Mouse (Mus musculus) MN1 (cell line): ENCODE measurements around the gene Hpd.

Experiments
- DNase-seq: peaks from one replicate; pipeline ENCODE4 v3.0.0-alpha.2; 2016; ENCODE audit warnings: low spot score

Hpd gene

DNA sequence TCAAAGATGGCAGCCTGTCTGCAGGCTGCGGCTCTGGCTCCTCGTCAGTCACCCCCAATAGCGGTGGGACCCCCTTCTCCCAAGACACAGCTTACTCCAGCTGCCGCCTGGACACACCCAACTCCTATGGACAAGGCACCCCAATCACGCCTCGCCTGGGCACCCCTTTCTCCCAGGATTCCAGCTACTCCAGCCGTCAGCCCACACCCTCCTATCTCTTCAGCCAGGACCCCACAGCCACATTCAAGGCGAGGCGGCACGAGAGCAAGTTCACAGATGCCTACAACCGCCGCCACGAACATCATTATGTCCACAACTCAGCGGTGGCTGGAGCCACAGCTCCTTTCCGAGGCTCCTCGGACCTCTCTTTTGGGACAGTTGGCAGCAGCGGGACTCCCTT lies 35.0 kb downstream of the Hpd start:
- no peak for DNase-seq

DNA sequence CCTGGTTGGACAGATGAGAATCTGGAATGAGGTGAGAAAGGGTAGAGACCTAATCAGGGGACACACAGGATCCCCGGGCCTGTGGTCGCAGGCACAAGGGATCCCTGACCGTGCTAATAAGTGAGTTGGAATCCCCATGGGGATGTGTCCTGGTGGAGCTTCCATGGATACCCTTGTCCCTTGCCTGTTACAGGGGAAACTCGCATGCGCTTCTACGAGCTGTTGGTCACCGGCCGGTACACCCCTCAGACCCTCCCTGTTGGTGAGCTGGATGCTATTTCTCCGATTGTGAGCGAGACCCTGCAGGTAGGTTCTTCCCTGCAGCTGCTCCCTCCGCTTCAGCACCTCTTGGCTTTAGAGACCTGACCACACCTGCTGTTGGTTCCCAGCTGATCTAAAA lies 36.2 kb downstream of the Hpd start:
- no peak for DNase-seq

DNA sequence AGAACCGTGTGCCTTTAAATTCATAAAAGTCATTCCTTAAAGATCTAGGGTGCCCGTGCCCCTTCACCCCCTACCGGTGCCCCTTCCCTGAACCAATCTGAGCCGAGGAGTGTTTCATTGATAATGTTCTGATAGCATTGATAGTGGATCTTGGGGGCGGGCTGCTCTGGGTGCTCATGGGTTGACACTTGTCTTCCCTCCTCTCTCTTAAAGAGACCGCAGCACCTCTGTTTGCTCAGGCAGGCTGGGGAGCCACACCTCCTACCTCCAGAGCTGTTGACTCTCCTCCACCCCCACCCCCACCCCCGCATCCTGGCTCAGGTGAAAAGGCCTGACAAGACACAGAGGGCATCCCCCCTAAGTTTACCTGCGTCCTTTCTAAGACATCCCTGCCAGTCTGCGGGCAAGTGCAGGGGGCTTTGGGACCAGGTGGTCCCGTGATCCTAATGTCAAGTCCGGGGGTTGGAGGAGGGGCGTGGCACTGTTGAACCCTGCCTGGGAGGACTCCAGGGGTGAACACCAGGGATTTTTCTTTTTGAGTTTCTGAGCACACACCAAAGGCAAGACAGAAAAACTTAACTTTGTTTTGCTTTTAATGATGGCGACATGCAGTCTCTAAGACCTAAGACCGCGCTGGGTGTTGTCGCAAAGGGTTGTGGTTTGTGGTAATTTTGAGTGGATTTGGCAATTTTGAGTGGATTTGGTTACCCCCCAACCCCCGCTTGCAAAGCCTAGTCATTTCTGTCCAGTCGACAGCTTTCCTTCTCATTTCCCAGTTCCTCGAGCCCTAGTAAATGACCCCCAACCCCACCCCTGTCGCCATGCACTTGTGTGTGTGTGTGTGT lies 37.6 kb downstream of the Hpd start:
- DNase-seq = no peak

DNA sequence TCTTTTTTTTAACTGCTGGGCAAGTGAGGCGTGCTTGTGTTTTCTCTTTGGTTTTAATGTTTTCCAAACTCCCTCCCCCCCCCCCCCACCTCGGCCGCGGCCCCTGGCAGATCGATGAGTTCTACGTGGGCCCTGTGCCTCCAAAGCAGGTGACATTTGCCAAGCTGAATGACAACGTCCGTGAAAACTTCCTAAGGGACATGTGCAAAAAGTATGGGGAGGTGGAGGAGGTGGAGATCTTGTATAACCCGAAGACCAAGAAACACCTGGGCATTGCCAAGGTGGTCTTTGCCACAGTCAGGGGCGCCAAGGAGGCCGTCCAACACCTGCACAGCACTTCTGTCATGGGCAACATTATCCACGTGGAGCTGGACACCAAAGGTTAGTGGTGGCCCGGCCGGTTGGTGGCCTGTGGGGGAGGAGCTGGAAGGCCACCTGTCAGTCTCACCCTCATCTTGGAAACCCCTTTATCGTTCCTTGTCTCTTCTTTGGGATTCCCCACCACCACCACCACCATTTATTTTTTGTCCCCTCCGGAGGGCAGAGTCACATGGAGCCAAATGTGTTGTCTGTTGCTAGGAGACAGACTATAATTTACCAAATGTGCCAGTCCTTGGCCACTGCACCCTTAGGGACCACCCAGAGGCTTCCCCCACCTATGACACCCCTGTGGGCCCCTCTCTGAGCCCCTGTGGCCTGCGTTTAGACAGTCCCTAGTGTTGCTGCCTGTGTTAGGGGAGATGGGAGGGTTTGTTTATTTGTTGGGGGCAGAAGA lies 38.4 kb downstream of the Hpd start:
- DNase-seq = no peak

DNA sequence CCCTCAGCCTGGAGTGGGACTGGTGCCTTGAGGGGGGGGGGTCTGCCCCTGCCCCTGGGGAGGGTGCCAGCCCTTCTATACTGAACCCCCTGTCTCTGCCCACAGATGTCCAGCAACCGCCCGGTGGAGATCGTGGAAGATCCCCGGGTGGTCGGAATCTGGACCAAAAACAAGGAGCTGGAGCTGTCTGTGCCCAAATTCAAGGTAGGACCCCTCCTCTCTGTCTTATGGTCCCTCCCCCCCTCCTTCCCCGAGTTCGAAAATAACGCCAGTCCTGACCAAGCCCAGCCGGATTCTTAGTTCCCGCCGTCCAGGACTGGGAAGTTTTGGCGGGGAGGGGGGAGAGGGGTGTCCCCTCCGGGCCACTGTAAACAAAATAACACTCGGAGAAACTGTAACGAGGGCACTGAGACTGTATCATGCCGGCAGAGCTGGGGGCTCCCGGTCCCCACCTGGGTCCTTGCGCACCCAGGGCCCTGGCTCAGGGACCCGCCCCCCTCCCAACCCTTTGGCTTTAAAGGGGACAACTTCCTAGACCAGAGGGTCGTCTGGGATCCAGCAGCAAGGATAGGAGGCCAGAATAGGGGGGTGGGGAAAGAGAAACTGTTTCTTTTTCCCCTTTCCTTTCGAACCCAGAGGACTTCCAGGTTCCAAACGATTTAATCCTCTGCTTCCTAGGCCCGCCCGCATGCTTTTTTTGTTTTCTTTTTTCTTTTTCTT lies 39.1 kb downstream of the Hpd start:
- peak; percentile 67 for DNase-seq

DNA sequence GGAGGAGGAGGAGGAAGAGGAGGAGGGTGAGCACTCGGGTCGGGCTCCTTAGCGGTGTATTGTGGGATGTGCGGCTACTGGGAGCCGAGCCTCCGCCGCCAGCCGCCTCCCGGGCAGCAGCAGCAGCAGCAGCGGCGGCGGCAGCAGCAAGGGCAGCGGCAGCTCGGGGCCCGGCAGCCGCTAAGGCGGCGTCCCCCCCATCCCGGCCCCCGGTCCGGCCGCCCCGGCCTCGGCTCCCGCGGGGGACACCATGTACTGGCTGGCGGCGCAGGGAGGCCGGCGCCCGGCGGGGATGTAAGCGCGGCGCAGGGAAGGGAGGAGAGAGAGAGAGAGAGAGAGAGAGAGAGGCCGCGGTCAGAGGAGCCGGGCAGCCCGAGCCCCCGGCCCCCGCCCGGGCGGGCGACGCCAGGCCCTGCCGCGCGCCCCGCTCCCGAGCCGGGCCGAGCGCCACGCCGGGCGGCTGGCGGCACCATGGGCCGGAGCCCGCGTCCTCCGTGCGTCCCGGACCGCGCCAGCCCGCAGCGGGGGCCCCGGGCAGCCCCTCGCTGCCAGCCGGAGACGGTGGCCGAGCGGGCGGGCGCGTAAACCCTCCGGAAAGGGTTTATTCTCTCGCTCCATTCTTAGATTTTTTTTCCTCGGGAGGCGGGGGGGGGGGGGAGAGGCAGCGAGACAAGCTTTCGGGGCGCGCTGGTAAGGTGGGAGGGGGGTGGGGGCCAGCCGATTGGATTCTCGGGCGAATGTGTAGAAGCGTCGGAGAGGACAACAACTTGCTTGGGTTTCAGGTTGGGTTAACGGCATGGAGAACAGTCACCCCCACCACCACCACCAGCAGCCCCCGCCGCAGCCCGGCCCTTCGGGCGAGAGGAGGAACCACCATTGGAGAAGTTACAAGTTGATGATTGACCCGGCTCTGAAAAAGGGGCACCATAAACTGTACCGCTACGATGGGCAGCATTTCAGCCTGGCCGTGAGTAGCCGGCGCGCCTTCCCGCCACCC lies 40.1 kb downstream of the Hpd start, which contains the start of gene Setd1b:
Setd1b (plus strand) TSS at position 33 of the 997 bp plus-strand sequence.
- DNase-seq = peak; percentile 40

DNA sequence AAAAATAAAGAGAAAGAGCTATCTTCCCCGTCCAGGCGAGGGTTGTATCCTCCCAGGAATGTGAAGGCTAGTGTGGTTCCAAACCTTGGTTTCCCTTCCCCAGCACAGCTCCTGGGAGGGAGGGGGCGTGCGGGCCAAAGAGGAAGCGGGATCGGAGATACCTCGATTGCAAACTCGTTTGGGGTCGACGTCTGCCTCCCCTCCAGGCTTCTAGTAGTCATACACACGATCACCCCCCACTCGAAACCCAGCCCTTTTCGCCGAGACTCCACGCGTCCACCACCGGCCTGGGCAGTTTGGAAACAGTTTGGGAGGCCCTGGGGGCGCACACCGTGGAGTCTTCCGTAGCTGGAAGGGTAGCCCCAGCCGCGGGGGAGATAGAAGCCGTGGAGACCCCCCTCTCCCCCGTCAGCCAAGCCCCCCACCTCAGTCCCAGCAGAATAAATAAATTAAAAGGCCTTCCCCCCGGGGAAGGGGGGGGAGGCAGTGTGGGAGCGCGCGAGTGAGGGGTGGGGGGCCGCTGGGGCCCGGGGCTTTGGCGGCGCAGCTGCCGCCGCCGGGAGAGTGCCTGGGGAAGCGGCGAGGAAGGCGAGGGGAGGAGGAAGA lies 40.9 kb downstream of the Hpd start:
- peak; percentile 40 for DNase-seq

DNA sequence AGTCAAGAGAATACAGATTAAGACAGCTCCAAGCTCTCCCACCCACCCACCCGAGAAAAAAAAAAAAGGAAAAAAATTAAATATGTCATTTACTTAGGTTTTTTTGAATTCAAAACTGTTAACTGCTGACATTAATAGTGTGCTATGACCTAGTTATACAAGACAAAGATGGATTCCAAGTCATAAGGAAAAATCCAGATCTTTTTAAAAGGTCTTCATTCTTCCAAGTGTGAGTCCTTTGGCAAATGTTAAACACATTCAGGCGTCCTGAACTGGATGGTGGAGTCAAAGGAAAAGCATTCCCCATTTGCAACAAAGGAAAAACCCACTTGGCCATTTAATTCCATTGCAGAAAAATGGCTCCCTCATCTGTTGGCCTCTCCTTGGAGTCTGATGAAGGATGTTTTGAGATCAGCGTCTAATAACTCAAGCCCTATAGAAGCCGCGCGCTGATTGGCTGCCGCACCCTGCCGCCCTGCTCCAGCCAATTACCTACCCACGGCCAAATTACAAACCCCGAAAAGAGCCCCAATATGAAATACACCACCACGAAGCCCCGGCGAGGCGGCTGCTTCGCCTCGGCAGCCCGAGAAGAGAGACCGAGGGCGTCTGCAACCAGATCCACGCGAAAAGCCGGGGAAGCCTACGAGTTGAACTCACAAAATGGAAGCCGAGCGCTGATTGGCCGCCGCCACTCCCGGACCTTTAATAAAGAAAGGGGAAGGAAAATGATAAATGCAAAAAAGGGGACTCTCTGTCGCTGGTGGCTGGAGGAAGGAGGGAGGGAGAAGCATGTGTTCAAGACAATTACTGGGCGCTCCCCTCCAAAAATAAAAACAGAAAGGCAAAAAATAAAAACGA lies 41.6 kb downstream of the Hpd start:
- DNase-seq = peak; percentile 82

DNA sequence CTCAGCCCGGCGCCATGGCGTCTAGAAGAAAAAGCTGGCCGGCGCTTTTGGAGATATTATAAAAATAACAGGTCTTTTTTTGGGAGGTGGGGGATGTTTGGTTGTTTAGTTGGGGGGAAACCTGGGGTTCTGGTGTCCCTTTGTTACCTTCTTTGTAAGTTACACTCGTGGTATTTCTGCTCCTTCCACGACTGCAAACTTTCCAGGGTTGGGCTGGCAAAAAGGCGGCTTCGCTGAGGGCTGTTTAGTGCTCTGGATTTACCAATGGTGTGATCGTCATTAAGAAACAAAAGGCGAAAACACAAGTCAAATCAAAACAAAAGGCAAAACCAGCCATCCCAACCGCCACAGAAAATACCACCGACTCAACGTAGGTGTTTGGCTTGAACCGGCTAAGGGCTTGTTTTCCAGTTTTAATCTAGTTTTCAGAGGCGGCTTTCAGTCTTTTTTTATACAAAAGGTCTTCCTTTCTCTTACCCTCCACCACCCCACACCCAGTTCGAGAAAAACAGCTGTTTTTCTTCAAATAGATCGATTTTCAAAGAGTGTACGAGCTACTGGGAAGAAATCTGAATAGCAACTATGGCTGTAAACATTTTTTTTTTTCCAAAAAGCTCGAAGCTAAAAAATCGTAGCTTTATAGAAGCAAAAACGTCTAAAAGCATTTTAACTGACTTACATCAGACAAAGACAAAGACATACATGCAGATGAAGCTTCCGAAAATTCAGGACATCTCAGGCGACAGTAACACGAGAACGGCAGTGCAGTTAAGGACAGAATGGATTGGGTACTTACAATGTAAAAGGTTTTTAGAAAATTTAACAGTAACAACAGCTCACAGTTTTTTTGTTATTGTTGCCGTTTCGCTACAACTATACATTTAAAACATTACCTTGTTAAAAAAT lies 42.6 kb downstream of the Hpd start:
- DNase-seq = no peak

DNA sequence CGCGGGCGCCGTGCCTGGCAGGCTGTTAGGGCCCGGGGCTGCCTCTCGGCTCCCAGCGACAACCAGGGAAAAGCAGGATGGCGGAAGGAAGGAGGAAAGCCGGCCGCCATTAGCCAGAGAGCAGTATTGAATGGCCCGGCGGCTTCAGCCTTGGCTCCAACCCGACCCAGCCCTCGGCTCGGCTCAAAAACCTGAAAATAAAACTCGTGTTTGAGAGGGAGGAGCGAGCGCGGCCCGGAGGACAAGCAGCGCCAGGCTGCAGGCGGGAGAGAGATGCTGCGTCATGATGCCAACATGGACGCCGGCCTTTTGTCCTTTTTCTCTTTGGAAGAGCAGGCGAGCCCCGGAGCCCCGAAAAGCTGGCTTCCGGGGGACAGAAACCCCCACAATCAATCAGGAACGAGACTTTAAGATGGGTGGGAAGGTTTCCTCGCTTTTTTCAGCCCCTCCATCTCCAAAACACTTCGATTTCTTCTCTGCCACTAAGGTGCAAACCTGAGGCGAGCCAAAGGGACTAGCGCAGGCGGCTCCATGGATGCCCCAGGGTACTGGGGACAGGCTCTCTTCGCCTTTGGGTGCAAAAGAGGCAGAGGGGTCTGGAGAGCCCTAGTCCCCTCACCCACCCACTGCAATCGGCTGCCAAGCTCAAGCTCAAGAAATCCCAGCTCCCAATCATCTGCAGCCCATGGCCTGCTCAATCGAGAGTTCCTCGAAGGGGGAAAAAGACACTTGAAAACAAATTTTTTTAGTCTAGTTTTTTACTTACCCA lies 43.4 kb downstream of the Hpd start:
- peak; percentile 67 for DNase-seq

DNA sequence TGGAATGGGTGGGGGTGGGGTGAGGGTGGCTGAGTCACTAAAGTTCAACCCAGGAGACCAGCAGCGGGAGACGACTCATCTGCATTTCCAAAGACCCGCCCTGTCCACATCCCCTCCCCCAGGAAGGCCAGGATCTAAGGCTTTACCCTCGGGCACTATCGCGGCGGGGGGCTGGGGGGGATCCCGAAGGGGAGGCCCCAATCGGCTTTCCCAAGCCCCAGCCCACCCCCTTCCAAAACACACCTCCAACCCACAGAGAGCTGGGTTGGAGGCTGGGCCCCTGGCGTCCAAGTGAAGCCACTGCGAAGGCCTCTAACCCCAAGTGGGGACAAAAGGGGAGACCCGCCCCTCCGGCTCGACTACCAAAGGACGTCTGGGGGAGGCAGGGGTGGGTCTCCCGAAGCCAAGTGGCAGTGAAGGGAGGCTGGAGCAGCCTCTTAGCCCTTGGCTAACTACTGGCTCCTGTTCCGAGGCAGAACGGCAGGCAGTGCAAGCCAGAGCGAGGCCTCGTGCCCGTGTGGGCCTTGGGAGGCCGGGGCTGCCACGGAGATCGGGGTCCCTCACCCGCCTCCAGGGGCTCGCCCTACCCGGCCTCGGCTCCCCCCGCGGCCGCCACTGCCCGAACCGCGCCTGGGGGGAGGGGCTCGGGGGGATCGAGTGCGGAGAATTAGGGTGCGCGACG lies 44.2 kb downstream of the Hpd start:
- peak; percentile 65 for DNase-seq

DNA sequence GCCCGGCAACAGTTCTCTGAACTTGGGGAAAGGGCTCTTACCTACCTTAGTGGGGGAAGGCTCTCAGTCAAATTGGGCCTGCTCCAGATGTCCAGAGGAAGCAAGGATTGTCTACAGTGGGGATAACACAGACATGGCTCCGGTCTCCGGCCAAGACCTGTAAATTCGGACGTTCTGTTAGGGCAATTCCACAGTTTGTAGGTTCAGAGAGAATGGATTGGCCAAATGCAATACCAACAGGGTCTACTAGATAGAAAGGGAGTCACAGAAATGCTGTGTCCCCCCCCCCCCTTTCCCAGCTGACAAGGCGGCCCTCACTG lies 44.7 kb downstream of the Hpd start:
- DNase-seq = peak; percentile 45

DNA sequence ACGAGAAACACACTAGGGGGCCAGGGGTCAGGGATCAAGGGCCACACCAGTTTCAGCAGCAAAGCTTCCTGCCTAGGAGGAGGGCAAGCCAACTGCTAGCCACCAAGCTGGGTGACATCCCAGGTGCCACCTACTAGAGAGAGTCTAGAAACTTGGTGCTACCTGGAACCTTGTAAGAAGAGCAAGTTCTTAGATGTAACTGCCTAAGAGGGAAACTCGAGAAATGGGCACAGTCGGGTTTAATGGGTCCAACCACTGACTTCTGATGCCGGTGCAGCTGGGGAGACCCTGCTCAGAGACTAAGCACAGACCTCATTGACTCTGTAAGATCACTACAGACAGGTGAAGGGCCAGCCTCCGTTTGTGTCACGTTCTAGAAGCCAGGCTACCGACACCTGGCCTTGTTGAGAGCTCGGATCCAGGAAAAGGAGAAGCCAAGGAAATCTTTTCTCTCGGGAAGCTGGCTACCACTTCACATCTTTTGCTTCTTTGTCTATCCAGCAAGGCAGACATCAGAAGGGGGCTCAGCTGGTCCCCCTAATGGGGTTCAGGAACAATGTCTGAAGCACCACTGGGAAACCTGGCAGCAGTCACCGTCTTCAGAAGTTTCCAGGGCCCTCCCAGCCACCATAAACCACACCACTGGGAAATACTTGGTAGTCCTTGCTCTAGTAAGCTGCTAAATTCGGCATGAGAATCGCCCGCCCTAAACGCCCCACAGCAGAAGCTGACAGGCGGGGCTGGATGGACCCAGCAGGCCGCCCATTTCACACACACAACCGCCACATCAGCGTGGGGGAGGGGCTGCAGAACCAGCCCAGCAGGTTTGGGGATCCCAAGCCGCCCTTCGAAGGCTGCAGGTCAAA lies 45.2 kb downstream of the Hpd start:
- no peak for DNase-seq

DNA sequence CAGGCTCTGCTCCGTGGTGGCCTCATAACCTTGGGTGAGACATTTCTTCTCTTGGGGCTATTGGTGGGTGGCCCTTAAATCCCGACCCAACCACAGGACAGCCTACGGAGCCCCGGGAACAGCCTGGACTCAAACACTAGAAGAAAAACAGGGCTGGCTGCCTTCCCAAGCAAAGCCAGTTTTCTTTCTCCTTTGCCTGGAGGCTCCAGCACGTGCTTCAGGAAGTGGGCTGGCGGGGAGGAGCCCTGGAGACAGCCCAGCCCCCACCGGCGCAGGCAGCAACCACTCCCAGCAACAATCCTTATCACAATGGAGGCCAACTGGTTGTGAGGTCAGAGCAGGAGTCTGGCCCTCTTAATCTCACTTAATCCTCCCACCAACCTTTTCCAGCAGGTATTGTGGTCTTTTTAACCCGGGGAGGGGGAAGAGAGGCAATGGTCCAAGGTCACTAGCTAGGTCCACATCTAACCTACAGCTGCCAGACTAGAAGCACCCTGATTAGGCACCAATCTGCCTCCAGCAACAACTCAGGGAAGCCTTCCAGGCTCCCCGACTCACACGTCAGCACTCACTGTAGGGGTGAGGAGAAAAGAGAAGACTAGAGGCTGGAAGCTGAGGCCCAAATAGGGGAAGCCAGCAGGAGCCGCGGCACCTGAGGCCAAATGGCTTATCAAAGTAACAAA lies 46.0 kb downstream of the Hpd start:
- peak; percentile 66 for DNase-seq

DNA sequence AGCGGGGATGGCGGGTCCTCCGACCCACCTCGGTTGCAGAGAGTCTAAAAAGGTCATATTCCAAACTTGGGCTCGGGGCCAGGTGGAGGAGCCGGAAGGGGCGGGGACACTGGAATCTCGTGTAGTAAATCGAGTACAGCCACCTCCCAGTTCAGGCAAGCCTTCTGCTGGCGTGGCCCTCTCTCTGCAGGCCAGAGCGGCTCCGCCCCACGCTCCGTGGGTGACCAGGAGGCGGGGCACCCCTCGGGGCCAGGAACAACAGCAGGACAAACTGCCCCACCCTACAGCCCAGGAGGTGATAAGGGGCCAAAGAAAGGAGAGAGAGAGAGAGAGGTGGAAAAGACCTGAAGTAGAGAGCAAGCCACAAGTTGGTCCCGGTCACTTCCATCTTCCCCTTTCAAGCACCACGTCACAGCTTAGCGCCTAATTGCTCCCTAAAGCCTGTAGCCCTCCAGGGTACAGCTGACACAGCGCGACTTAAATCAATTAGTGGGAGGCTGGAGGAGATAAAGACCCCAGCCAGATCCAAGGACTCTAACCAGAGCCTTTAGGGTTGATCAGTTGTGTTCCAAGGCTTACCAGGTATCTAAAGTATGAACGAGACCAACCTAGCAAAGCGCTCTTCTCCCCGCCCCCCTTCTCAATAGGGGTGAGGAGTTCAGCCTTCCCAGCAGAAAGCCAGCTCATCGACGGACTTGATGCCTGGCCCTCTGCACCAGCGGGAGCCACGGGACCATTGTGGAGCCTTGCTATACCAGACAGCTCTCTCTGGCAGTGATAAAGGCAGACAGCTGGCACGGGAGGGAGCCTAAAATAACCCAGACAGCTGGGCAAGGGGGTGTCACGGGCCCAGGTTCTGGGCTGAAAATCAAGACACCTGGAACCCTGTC lies 46.8 kb downstream of the Hpd start:
- DNase-seq = peak; percentile 67
